Mouse (Mus musculus): Measurements from ENCODE around the gene Eif4a2.

GRCm38 (mm10) chr16:23100099-23100575 is 7.1 kb upstream of the Eif4a2 start:
- TF ChIP-seq CTCF (IDR thresholded peaks at IDR 0.05; ENCODE audit: control insufficient read depth, insufficient read depth, insufficient read length) (no peak), MAX (IDR thresholded peaks at IDR 0.05) (no peak), USF1 (IDR thresholded peaks at IDR 0.05; ENCODE audit: low read depth) (no peak), FOSL1 (IDR thresholded peaks at IDR 0.05; ENCODE audit: insufficient read depth, low read length, poor library complexity, severe bottlenecking) (no peak)
